Mouse (Mus musculus): Measurements from ENCODE around the gene Rapgef1.

DNA sequence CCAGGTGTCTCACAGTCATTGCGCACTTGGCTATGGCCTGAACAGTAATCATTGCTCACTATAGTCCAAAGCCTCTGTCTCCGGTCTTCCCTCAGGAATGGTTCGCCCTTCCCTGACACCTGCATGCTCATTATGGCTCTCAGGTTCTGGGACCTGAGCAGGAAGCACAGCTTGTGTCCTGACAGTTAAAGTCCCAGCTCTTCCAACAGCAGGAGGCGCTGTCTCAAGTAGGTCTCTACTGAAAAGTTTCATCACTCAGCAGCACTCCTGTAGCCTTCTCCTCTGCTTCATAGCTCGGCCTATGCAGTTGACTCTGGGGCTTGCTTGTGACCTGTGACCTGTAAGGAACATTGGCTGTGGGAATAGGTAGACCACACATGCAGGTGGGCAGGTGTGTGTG lies 45.9 kb downstream of the Rapgef1 start:
- TF ChIP-seq CTCF (IDR thresholded peaks at IDR 0.05; ENCODE audit: extremely low read depth, insufficient read depth, low read length) (no peak), POLR2A (IDR thresholded peaks at IDR 0.05; ENCODE audit: extremely low read depth, insufficient read depth, low read length) (no peak)

Data from cortical plate, adult 2 months (tissue).